Mouse (Mus musculus) kidney, embryonic 16.5 days (tissue): ENCODE measurements around the gene Aoc2. TPM values are rescaled to one million over a fixed set of nuclear protein-coding genes. Genes with fewer than 3 reads are reported as not detected.
"Not testable (repeated sequence)": the region's sequence is repeated elsewhere in the genome, so short reads cannot be mapped to it uniquely, and the experiment has no call there.

Source experiments
- ATAC-seq: fragments of 200-750 bp; cut with Nextera tagmentation; 2 replicates; pipeline ENCODE4 v1.8.0; 2017; ENCODE audit warnings: moderate TSS enrichment; ENCODE audit not compliant: low FRiP score, low TSS enrichment
- H3K27ac ChIP-seq: fragments of 300-500 bp; sonication (generic); 2 replicates; pipeline ENCODE4 v1.5.1; 2014; ENCODE audit warnings: low read length
- H3K27me3 ChIP-seq: fragments of 300-500 bp; sonication (generic); 2 replicates; pipeline ENCODE4 v1.6.1; 2014; ENCODE audit warnings: low read length, control low read depth, mixed read lengths; ENCODE audit not compliant: insufficient read depth
- H3K36me3 ChIP-seq: fragments of 300-500 bp; sonication (generic); 2 replicates; pipeline ENCODE4 v1.6.1; 2014; ENCODE audit warnings: low read length, control low read depth, mixed read lengths; ENCODE audit not compliant: insufficient read depth
- H3K4me1 ChIP-seq: fragments of 300-500 bp; sonication (generic); 2 replicates; pipeline ENCODE4 v1.6.1; 2014; ENCODE audit warnings: low read length, control low read depth, mixed read lengths; ENCODE audit not compliant: insufficient read depth
- H3K4me2 ChIP-seq: fragments of 300-500 bp; sonication (generic); replicated peaks from 2 replicates; pipeline ENCODE4 v1.6.1; 2014; ENCODE audit warnings: low read depth, low read length
- H3K4me3 ChIP-seq: fragments of 300-500 bp; sonication (generic); 2 replicates; pipeline ENCODE4 v1.5.1; 2014; ENCODE audit warnings: mild to moderate bottlenecking, low read length
- H3K9ac ChIP-seq: fragments of 300-500 bp; sonication (generic); replicated peaks from 2 replicates; pipeline ENCODE4 v1.6.1; 2014; ENCODE audit warnings: low read length
- H3K9me3 ChIP-seq: fragments of 300-500 bp; sonication (generic); 2 replicates; pipeline ENCODE4 v1.6.1; 2016; ENCODE audit warnings: low read length, control low read depth
- WGBS: fragments of 180-500 bp; shearing (Covaris S2); extraction: QIAGEN DNeasy Blood & Tissue Kit; methylation state at CpG from one replicate; pipeline ENCODE4 v1.1.7; 2014; 5-methylcytosine and 5-hydroxymethylcytosine counted together
- microRNA-seq: library from miRNA; unstranded; fragments of <30 nt; microRNA quantifications from one replicate; pipeline ENCODE4, GENCODE M21; 2016
- polyA plus RNA-seq: library from polyadenylated mRNA; unstranded; fragments of >200 nt; fragmentation: Nextera tagmentation; extraction: Ambion mirVana; gene quantifications from 2 replicates; pipeline ENCODE4 v1.2.1, GENCODE M21; 2015

Aoc2 gene
- polyA plus RNA-seq, 1 experiment from 2014 or later, result 1.7 TPM

- Histone ChIP-seq H3K4me1 (no peaks in the 10 kb centered on the region), H3K9ac (no peak overlapping the region), H3K27ac (no peak overlapping the region), H3K9me3 (no peaks in the 10 kb centered on the region), H3K27me3 (no peaks in the 10 kb centered on the region), H3K36me3 (no peaks in the 10 kb centered on the region), H3K4me3 (no peak overlapping the region), H3K4me2 (no peak overlapping the region)
- no peak for ATAC-seq
- WGBS, result 75% methylated on average over 5 of the region's 5 CpGs
Measured at GRCm38 (mm10) chr11:101370141-101370540, 45.3 kb downstream of the Aoc2 start.

GRCm38 (mm10) chr11:101374421-101374938 lies 49.6 kb downstream of the Aoc2 start:
- H3K9me3 ChIP-seq, result no peaks in the 10 kb centered on the region
- no peaks in the 10 kb centered on the region for H3K4me1 ChIP-seq
- ATAC-seq, result no peak
- no peaks in the 10 kb centered on the region for H3K36me3 ChIP-seq
- no peaks in the 10 kb centered on the region for H3K27me3 ChIP-seq
- no peak overlapping the region for H3K4me3 ChIP-seq
- H3K27ac ChIP-seq, result no peak overlapping the region
- H3K4me2 ChIP-seq, result no peak overlapping the region
- no peak overlapping the region for H3K9ac ChIP-seq
- 66% methylated on average over 7 of the region's 7 CpGs for WGBS

DNA sequence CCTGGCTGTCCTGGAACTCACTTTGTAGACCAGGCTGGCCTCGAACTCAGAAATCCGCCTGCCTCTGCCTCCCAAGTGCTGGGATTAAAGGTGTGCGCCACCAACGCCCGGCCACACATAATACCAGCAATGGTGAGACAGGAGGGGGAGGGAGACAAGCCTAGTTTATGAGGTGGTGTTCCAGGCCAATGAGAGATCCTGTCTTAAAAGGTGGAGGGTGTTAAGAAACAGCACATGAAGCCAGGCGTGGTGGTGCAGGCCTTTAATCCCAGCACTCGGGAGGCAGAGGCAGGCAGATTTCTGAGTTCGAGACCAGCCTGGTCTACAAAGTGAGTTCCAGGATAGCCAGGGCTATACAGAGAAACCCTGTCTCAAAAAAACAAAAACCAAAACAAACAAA lies 53.3 kb downstream of the Aoc2 start:
- H3K27me3 ChIP-seq, H3K4me3 ChIP-seq, H3K4me1 ChIP-seq, H3K9me3 ChIP-seq, H3K9ac ChIP-seq, H3K36me3 ChIP-seq, ATAC-seq, H3K27ac ChIP-seq, H3K4me2 ChIP-seq: not testable (repeated sequence)
- WGBS, result 90% methylated on average over 8 of the region's 8 CpGs

DNA sequence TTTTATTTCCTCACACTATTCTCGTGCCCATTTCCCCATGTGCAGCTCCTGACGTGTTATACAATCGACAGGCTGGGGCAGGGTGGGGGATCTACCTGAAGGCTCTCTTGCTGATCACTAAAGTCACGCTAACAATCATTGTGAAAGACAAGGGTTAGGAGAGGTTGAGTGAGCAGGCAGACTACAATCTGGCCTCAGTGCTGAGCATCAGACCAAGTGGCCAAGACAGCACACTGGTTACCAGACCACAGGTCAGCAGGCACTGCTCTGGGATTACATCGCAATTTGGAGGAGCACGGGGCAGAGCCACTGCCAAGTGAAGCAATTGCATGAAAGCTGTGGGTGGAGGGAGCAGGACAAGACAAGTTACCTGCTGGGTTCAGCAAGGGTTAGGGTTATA lies 54.1 kb downstream of the Aoc2 start:
- H3K36me3 ChIP-seq, result no peaks in the 10 kb centered on the region
- no peak for ATAC-seq
- H3K27me3 ChIP-seq, result no peaks in the 10 kb centered on the region
- H3K9ac ChIP-seq, result no peak overlapping the region
- H3K4me2 ChIP-seq, result no peak overlapping the region
- no peak overlapping the region for H3K4me3 ChIP-seq
- WGBS, result 82% methylated on average over 6 of the region's 6 CpGs
- H3K9me3 ChIP-seq, result no peaks in the 10 kb centered on the region
- no peak overlapping the region for H3K27ac ChIP-seq
- no peaks in the 10 kb centered on the region for H3K4me1 ChIP-seq

Small RNA genes lying within 50 kb of the gene (microRNA-seq; reads per million reads assigned to microRNA genes)
- gene Gm25593, result not detected

Other genes starting within 250 kb of the Aoc2 start
- gene Hsd17b1, start 246.7 kb upstream of the Aoc2 start, polyA plus RNA-seq, result 0.77 TPM in 1 of 2 replicates, not detected in the other
- gene Coasy, start 242.5 kb upstream of the Aoc2 start, polyA plus RNA-seq, result 54.3 and 57.9 TPM in 2 replicates
- gene Mlx, start 237.8 kb upstream of the Aoc2 start, polyA plus RNA-seq, result 51.9 and 58.9 TPM in 2 replicates
- 40.0 and 40.1 TPM in 2 replicates for gene Psmc3ip, start 229.6 kb upstream of the Aoc2 start, polyA plus RNA-seq
- 21.9 and 23.2 TPM in 2 replicates for gene Retreg3, start 205.2 kb upstream of the Aoc2 start, polyA plus RNA-seq
- gene Tubg1, start 205.1 kb upstream of the Aoc2 start, polyA plus RNA-seq, result 98.1 and 98.2 TPM in 2 replicates
- 4.2 and 4.5 TPM in 2 replicates for gene Tubg2, start 169.2 kb upstream of the Aoc2 start, polyA plus RNA-seq
- 2.2 TPM in 2 replicates for gene Cntnap1, start 154.5 kb upstream of the Aoc2 start, polyA plus RNA-seq
- 18.7 and 19.2 TPM in 2 replicates for gene Plekhh3, start 153.7 kb upstream of the Aoc2 start, polyA plus RNA-seq
- 0.50 and 0.76 TPM in 2 replicates for gene Ccr10, start 149.6 kb upstream of the Aoc2 start, polyA plus RNA-seq
- 25.1 and 29.5 TPM in 2 replicates for gene Ezh1, start 98.6 kb upstream of the Aoc2 start, polyA plus RNA-seq
- 246 and 270 TPM in 2 replicates for gene Ramp2, start 79.0 kb upstream of the Aoc2 start, polyA plus RNA-seq
- 154 TPM in 2 replicates for gene Vps25, start 71.4 kb upstream of the Aoc2 start, polyA plus RNA-seq
- 30.5 and 39.5 TPM in 2 replicates for gene Wnk4, start 64.5 kb upstream of the Aoc2 start, polyA plus RNA-seq
- 1.7 and 3.2 TPM in 2 replicates for gene Cntd1, start 46.1 kb upstream of the Aoc2 start, polyA plus RNA-seq
- 197 and 200 TPM in 2 replicates for gene Coa3, start 45.9 kb upstream of the Aoc2 start, polyA plus RNA-seq
- gene Becn1, start 22.8 kb upstream of the Aoc2 start, polyA plus RNA-seq, result 176 and 188 TPM in 2 replicates
- gene Psme3, start 8.8 kb upstream of the Aoc2 start, polyA plus RNA-seq, result 142 and 148 TPM in 2 replicates
- 0.86 and 1.3 TPM in 2 replicates for gene Aoc3, start 5.5 kb downstream of the Aoc2 start, polyA plus RNA-seq
- gene G6pc, start 42.5 kb downstream of the Aoc2 start, polyA plus RNA-seq, result 2.8 and 3.6 TPM in 2 replicates
- gene Aarsd1, start 92.6 kb downstream of the Aoc2 start, polyA plus RNA-seq, result 79.2 and 84.1 TPM in 2 replicates
- 10.0 and 16.9 TPM in 2 replicates for gene Gm27029, start 99.7 kb downstream of the Aoc2 start, polyA plus RNA-seq
- 22.8 and 23.8 TPM in 2 replicates for gene Rundc1, start 100.0 kb downstream of the Aoc2 start, polyA plus RNA-seq
- gene Ptges3l, start 100.3 kb downstream of the Aoc2 start, polyA plus RNA-seq, result 10.1 and 10.9 TPM in 2 replicates
- 267 and 290 TPM in 2 replicates for gene Rpl27, start 117.2 kb downstream of the Aoc2 start, polyA plus RNA-seq
- gene Ifi35, start 123.3 kb downstream of the Aoc2 start, polyA plus RNA-seq, result 17.9 and 18.6 TPM in 2 replicates
- 10.9 and 11.3 TPM in 2 replicates for gene Rnd2, start 139.9 kb downstream of the Aoc2 start, polyA plus RNA-seq
- 36.5 and 39.3 TPM in 2 replicates for gene Vat1, start 141.2 kb downstream of the Aoc2 start, polyA plus RNA-seq
- gene Brca1, start 226.9 kb downstream of the Aoc2 start, polyA plus RNA-seq, result 12.5 and 14.9 TPM in 2 replicates
- 84.7 and 90.0 TPM in 2 replicates for gene Nbr1, start 227.1 kb downstream of the Aoc2 start, polyA plus RNA-seq